Mouse (Mus musculus) thymus, adult 2 months (tissue): ENCODE measurements around the gene Dnase2b.

Experiments used
- CTCF ChIP-seq: fragments of 200-500 bp; IDR thresholded peaks from 2 replicates; pipeline ENCODE4 v1.5.1; 2012; ENCODE audit warnings: mild to moderate bottlenecking, control low read depth, low read length, moderate library complexity, borderline replicate concordance; ENCODE audit not compliant: control insufficient read depth, poor library complexity, insufficient read depth; ENCODE audit errors: extremely low read depth
- POLR2A ChIP-seq: fragments of 200-500 bp; IDR thresholded peaks from 2 replicates; pipeline ENCODE4 v1.6.1; 2012; ENCODE audit warnings: mild to moderate bottlenecking, low read length, control low read depth, moderate library complexity; ENCODE audit not compliant: control insufficient read depth, poor library complexity, insufficient read depth; ENCODE audit errors: extremely low read depth

DNA sequence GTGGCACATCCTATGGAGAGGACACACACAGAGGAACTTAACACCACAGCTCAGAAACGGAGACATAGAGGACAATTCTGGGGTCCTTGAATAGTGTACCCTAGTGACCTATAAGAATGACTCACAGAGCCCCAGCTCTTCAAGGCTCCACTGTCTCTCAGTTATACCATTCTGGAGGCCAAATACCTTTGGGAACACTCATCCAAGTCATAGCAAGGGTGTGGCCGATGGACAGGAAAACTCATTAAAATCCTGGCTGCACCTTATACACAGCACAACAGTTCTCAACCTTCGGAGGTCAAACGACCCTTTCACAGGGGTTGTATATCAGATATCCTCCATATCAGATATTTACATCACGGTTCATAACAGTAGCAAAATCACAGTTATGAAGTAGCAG lies 17.1 kb upstream of the Dnase2b start:
- no peak for TF ChIP-seq CTCF
- TF ChIP-seq POLR2A: no peak
